Mouse (Mus musculus): ENCODE data around the gene Dusp22. TPM values are rescaled to one million over a fixed set of nuclear protein-coding genes. Genes with fewer than 3 reads are reported as not detected.
A peak's percentile ranks its signal among the peaks of the same experiment; 100 is the strongest.

The Dusp22 gene
- total RNA-seq, 2 experiments from 2014 or later = 4.3 TPM; not detected in 1

DNA sequence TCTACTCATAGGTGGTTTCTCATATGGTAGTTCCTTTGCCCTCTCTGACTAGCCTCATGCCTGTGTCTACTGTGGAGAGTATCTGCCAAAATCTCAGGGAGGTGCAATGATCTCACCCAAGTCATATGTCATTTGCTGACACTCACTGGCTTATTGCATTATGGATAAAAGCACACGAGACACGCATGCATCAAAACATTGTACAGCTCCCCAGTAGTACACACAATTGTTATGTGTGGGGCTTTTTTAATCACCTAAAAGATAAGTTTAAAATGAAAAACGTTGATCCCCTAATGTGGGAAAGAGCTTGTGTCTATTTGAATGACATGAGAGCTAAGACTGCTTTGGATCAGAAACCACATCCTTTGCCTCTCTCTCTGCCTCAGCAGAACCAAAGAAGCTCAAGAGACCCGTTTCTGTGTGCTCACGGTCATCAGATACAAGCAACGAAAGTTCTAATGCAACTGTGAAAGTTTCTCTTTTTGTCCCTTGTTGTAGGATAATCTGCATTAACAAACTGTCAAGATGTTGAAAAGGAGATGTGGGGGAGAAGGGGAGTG lies 82.7 kb downstream of the Dusp22 start:
- ATAC-seq (replicated peaks; ENCODE audit: low FRiP score, low TSS enrichment, poor library complexity, severe bottlenecking) = no peak

DNA sequence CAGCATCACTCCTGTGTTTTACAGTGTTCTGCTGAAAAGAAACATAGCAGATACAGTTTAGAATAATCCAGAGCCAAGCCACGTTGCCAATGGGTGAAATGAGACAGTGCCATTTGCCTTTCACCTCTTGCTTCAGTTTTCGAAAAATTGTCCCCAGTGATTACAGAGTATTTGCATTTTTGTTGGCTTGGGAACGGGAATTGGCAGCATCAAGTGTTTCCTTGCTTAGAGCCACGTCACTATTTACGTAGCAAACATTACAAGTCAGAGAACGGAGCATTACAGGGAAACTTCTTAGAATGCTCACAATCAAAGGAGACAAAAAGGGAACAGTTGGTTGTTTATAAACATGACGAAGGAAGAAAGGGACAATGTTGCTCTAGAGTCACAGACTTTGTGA lies 85.3 kb downstream of the Dusp22 start:
- ATAC-seq (replicated peaks; ENCODE audit: low FRiP score, low TSS enrichment, poor library complexity, severe bottlenecking) = no peak

DNA sequence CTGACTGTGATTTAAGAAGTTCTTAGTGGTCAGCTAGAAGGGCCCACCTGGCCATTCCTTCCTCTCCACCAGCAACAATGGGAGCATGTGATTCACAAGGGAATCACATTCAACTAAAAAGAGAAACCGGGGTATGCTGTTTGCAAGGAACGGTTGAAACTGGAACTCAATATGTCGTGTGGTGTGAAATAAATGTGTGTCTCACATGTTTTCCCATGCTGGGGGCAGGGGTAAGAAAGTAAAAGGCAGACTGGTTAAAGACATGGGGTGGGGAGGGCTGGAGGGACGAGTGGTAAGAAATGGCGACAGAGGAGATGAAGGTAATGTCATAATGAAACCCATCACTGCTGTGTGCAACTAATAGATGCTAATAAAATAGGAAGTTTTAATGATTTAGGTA lies 87.3 kb downstream of the Dusp22 start:
- no peak for ATAC-seq (replicated peaks; ENCODE audit: low FRiP score, low TSS enrichment, poor library complexity, severe bottlenecking)

DNA sequence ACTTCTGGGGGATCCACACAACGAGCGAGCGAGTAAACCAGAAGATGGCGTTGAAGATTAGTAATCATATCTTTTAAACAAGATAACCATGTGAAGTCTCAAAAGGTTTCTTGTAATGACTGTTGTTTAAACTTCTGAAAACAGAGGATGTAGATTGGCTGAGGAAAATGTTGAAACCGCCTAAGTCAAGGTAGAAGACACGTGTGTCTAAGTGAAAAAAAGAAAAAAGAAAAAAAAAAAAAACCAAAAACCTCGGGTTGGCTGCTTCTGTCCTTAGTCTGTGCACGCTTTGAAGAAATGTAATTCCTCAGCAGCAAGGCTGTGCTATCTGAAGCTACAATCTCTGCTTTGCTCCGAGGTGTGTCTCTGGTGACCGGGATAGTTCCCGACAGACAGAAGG lies 87.7 kb downstream of the Dusp22 start:
- ATAC-seq (replicated peaks; ENCODE audit: low FRiP score, low TSS enrichment, poor library complexity, severe bottlenecking) = no peak

DNA sequence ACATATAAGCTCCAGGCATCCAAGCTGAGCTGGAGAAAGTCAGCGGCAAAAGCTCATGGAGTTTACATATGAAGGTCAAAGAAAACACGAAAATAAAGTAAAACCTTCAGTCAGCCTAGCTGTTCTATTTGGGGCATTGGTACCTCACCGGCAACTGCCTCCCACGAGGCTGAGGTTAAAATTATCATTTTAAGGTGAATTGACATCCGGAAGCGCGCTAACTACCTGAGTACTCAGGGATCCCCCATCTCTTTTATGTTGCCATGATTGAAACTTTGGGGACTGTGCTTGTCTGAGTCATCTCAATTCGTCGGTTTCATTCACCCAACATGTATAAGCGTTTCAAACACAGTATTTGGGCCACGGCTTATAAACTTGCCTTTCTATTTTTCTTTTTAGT lies 88.5 kb downstream of the Dusp22 start:
- no peak for ATAC-seq (replicated peaks; ENCODE audit: low FRiP score, low TSS enrichment, poor library complexity, severe bottlenecking)

DNA sequence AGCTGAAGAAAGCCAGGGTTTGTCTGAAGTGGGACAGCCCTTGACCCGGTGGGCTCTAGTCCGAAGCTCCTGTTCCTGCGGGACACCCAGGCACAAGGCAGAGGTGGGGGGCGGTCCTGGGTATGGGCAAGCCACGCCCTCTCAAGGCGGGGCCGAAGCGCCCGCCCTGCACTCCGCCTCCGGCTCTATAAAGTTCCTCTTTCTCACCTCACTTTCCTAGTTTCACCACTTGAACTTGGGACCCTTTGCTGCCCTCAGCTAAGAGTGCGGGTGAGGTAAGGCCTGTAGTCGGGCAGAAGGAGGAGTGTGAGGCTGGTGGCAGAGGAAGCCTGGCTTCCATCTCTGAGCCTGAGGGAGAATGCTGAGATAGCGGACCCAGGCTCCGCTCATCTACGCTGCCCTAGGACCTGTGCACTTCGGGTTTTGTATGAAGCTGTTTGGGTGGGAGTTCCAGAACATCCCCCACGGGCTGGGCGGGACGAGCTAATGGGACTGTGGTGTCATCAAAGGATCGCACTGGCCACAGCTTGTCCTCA lies 89.3 kb downstream of the Dusp22 start, which contains the start of gene Irf4:
Gene Irf4, plus strand, starts transcription at position 206 of the 536 bp plus-strand sequence.
- ATAC-seq (replicated peaks; ENCODE audit: low FRiP score, low TSS enrichment, poor library complexity, severe bottlenecking) = peak; percentile 92

DNA sequence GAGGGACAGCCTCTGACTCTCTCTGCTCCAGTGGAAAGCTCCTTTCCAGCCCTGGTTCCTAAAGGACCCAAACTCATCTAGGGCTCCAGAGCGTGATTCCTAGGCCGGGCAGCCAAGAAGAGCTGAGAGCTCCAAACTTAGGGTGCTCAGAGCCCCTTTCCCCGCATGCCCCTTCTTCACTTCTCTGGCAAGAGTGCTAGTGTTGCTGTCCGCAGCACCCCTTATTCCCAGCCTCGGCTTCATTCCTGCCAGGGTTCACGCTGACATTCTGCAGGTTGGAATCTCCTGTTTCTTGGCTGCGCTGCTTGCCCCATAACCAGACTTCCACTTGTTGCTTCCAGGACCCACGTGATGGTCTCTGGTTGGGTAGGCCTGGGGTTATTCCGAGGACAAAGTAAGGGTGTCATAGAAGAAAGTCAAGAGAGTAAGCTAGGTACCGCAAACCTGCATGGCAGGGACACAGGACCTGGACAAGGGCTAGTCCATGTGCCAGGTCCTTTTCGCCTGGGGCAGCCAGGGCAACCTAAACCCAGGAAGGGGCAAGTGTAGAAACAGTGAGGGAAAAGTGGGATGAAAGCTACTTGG lies 89.8 kb downstream of the Dusp22 start:
- no peak for ATAC-seq (replicated peaks; ENCODE audit: low FRiP score, low TSS enrichment, poor library complexity, severe bottlenecking)

DNA sequence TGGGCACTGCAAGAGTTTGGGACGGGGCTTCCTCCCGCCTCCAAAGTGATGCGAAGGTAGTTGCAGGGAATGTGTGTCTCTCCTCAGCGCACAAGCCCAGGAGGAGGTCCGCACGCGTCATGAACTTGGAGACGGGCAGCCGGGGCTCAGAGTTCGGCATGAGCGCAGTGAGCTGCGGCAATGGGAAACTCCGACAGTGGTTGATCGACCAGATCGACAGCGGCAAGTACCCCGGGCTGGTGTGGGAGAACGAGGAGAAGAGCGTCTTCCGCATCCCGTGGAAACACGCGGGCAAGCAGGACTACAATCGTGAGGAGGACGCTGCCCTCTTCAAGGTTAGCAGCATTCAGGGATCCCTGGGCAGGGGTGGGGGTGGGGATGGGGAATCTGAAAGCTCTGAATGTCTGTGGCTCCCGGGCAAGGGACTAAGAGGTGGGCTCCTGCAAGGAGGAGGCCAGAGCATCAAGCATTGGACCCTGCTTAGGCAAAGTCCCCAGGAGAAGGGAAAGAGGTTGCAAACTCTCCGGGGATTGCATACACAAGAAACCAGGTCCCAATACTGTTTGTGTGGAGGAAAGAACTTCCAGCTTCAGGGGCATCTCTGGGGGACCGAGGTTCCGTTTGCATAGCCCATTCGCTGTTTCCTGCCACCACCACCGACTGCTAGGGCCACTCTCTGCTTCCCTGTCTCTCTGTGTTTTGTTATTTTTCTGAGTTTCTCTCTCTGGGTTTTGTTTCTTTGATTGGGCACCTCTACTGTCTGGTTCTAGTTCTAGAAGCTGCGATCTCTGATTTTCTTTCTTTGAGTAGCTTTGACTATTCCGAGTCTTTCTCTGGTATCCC lies 90.9 kb downstream of the Dusp22 start:
- no peak for ATAC-seq (replicated peaks; ENCODE audit: low FRiP score, low TSS enrichment, poor library complexity, severe bottlenecking)

DNA sequence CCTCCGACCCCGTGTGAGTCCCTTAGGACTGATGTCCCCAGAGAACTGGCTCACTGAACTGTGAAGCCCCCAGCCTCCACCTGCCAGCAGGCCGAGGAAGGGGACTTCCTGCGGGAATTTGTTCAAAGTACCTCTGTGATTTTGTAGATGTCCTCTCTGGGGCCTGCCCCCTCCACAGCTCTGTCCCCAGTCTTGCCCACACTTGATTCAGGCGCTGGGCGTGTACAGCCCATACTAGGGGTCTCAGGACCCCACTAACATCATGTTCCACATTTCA lies 91.4 kb downstream of the Dusp22 start:
- ATAC-seq (replicated peaks; ENCODE audit: low FRiP score, low TSS enrichment, poor library complexity, severe bottlenecking) = no peak

DNA sequence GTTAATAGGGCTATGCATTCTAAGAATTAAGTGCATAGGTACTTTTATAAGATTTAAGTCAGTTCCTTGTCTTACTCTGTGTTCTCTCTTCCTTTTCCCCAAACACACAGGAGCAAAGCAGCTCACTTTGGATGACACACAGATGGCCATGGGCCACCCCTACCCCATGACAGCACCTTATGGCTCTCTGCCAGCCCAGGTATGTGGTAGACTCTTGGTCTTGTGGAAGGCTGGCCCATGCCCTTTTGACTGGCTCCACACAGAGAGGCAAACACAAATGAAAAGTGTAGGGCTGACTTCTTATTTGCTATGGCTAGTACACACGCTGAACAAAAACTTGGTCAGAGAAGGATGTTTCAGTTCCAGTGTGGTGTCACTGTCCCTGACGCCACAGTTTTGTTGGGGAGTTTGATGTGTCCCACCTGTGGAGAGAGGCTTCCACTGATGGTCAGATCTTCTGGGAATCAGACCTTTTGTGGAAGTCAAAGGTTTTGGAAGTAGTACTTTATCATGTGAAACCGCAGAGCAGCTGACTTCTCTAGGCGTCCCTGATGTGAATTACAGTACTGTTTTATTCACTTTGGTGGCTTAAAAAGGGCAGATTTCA lies 92.9 kb downstream of the Dusp22 start:
- no peak for ATAC-seq (replicated peaks; ENCODE audit: low FRiP score, low TSS enrichment, poor library complexity, severe bottlenecking)

DNA sequence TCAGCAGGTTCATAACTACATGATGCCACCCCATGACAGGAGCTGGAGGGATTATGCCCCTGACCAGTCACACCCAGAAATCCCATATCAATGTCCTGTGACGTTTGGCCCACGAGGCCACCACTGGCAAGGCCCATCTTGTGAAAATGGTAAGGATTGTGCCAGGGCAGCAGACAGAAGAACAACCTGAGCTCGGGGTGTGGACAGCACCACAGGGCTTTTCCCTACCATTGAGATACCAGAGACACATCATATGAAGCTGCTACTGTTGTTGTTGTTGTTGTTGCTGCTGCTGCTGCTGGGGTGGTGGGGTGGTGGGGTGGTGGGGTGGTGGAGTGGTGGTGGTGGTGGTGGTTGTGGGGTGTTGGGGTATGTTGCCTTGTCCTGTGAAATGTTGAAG lies 93.6 kb downstream of the Dusp22 start:
- no peak for ATAC-seq (replicated peaks; ENCODE audit: low FRiP score, low TSS enrichment, poor library complexity, severe bottlenecking)

DNA sequence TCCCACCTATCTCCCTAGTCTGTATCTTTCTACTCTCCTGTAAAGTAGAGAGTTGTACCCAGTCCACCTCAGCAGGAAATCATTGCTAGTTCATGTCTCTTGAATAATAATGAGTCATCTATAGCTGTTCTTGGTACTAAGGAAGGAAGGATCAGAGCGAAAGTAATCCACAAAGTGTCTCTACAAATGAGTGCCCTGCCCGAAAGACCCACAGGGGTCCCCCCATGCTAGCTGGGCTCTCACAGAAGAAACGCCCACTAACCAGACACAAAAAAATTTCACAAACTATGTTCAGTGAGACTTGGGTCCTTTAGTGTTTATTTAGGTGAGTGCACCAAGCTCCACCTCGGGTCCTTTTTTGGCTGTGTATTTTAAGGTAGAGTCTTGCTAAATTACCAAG lies 94.3 kb downstream of the Dusp22 start:
- no peak for ATAC-seq (replicated peaks; ENCODE audit: low FRiP score, low TSS enrichment, poor library complexity, severe bottlenecking)

DNA sequence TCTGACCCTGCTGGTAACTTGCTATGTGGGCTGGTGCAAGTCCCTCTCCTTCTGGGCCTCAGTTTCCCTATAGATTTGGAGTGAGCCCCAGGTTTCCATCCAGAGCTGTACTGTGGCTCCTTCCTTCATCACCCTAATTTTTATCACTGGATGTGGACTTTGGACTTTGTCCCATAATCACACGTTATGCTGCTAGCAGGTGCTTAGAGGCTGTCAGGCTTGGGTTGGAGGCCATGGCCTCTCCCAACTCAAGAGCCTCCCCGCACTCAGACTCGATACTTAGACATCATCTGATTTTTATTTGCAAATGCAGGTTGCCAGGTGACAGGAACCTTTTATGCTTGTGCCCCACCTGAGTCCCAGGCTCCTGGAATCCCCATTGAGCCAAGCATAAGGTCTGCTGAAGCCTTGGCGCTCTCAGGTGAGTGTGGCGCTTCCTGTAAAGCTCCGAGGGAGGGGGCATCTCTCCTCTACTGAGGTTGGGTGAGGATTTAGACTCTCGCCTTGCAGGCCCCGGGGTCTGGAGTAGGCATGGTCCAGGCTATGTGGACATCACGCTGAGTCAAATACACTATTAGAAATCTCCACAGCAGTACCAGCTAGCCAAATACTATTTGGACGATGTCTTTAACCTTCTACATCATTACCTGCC lies 95.2 kb downstream of the Dusp22 start:
- ATAC-seq (replicated peaks; ENCODE audit: low FRiP score, low TSS enrichment, poor library complexity, severe bottlenecking) = no peak

DNA sequence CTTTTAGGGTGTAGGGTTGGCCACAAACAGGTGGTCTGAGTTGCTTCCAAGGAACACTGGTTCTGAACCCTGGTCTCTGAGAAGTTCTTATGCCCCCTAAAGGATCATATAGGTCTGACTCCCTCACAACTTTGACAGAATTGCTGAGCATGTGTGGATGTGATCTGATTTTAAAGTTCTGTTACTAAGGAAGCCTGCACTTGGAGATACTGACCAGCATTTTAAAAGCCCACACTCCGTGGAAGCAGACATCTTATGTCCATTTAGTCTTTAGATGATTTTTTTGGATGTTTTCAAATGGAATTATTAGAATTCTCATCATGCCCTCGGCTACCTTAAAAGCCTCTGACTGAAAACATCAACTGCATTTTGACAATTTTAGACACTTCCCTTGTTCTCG lies 95.8 kb downstream of the Dusp22 start:
- ATAC-seq (replicated peaks; ENCODE audit: low FRiP score, low TSS enrichment, poor library complexity, severe bottlenecking) = no peak

DNA sequence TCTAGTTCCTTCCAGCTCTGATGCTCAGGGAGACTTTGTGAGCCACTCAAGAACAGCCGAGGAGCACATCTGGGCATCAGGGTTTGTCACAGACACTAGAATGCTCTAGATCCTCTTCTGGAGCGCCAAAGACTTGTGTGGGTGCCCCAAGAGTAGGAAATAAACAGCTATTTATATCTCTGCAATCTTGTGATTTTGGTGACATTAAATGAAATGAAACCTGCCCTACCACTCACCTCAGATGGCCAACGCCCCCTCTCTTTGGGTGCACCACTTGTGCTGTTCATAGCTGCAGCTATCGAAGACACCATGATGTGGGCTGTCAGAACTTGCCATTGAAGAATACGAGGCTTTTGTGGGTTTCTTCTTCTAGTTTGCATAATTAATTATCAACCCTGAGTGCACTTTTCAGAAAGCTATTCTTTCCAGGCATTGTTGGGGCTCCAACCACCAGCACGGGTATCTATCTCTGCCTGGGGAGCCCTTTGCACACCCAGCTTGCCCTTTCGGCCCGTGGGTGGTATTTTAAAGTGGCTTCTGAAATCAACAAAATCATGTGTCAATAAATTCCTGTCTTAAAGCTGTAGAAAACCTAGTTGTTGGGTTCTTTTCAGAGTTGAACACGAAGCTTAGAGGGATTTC lies 96.3 kb downstream of the Dusp22 start:
- ATAC-seq (replicated peaks; ENCODE audit: low FRiP score, low TSS enrichment, poor library complexity, severe bottlenecking) = no peak

DNA sequence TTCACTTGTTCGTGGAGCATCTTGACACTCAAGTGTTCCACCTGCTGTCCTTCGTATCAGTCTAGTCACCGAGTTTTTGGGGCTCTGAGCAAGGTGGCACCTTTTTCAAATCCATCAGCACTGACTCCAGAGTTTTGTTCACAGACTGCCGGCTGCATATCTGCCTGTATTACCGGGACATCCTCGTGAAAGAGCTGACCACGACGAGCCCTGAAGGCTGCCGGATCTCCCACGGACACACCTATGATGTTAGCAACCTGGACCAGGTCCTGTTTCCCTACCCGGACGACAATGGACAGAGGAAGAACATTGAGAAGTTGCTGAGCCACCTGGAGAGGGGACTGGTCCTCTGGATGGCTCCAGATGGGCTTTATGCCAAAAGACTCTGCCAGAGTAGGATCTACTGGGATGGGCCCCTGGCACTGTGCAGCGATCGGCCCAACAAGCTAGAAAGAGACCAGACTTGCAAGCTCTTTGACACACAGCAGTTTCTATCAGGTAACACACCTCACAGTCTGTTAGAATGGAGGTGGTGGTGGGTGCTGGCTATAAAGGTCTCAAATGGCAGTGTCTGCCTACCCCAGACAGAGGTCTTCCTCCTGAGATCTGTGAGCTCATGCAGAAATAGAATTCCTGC lies 97.6 kb downstream of the Dusp22 start:
- ATAC-seq (replicated peaks; ENCODE audit: low FRiP score, low TSS enrichment, poor library complexity, severe bottlenecking) = no peak

DNA sequence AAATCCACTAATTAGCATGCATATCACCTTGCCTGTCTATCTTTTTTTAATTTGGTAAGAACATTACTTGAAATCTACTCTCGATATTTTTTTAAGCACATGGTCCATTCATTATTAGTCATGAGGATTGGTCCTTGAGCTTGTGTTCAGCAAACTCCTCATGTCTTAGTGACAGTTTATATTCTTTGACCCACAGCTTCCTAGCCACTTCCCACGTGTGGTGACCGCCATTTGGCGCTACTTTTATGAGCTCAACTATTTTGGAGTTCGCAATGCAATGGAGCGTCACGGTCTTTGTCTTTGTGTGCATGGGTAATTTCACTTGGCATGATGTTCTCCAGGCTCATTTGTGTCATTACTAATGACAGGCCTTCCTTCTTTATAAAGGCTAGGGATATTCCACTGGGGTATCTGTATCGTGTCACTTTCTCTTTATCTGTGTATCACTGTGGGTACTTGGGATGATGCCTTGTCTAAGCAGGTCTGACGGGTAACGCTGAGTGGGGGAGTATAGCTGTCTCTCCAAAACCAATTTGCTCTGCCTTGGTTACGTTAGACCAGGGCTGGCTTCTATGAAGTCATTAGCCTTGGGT lies 99.1 kb downstream of the Dusp22 start:
- no peak for ATAC-seq (replicated peaks; ENCODE audit: low FRiP score, low TSS enrichment, poor library complexity, severe bottlenecking)

DNA sequence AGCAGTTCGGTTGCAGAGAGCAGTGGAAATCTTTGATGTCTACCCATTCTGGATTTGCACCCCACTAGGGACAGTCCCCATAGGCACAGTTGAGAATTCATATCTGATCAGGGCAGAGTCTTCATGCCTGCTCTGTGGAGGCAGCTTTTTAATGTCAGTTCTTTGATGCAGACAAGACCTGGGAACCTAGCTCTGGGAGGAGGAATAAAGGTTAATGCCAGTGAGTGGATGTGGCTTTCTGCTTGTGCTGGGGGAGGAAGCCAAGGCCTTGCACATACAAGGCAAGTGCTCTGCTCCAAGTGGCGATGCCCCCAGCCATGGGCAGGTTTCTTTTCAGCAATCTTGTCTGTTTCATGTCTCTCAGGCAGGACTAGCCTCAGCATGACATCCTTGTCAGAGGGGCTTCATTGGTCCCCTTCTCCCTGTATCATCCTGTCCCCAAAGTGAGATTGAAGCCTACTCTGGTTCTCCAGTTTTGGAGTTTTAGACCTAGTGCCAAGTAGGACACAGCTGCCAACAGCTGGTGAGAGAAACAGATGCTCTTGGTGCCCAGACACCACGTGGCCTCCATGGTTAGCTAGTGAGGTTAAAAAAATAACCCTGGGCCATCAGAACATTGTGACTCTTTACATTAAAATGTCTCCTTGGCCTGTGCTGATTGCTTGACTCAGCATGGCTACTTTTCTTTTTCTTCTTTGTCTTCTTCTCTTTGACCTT lies 100.7 kb downstream of the Dusp22 start:
- no peak for ATAC-seq (replicated peaks; ENCODE audit: low FRiP score, low TSS enrichment, poor library complexity, severe bottlenecking)
